Mouse (Mus musculus) inflammation-experienced regulatory T-cells, adult 16 weeks (primary cell): ENCODE data around the gene Olfr777. TPM values are rescaled to one million over a fixed set of nuclear protein-coding genes. Genes with fewer than 3 reads are reported as not detected.

Experiments
- polyA plus RNA-seq: library from polyadenylated mRNA; unstranded; fragments of 100-300 nt; shearing (Covaris generic); gene quantifications from one replicate; pipeline ENCODE4 v1.2.1, GENCODE M21; 2017

The Olfr777 gene
- not detected for polyA plus RNA-seq

DNA sequence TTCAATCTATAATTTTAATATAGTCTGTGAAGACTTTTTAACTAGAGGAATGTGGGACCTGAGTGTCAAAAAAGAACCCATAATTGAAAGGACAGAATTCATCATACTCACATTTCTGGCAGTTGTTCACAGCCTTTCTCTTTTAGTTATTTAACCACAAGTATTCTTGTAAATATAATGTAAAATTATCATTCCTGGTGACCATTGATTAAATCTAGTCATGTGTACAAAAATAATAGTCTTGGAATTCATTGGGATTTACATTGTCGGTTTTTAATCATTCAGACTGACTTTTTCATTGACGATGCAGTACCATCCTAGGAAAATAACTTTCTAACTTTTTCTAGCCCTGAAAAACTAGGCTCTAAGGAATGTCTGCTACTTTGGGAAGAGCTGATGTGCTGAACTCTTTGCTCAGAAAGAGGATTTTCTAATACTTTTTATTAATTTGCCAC, at the start of gene Olfr777:
TSS of gene Olfr777 (minus strand) at position 405 of the 455 bp plus-strand sequence.

DNA sequence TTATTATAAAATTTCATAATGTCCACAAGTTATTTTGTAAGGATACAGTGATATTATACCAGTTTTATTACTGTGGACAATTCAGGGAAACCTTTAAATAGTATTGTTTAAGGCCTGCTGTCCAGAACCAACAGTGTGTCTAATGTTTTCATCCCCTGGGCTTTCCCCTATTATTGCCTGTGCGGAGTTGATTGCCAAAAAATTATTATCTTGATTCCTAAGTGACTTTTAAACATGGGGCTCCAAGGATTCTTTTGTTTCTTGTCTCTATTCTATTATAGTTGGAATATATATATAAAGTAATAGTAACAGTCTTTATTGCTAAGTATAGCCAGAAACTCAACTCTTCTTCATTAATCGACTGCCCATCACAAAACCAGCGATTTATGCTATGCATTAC, 46.5 kb upstream of the Olfr777 start, which contains the start of gene Olfr780:
TSS of gene Olfr780 (plus strand) at position 301 of the 400 bp plus-strand sequence.

DNA sequence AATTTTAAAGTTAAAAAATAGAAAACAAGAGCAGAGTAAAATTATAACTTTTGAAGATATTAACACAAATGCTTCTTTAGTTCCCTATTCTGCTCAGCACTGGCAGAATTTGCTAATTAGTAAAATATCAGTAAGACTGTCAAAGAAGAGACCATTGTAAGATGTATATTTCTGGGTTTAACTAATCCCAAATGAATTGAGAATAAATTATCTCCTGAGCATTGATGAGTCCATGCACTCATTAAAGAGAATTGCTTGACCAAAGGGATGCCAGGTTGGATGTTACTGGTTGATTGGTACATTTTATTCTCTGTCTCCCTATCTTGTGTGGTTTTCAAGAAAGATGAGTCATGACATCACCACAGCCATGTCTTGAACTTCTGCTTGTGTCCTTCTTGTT, 12.5 kb downstream of the Olfr777 start, which contains the start of gene Olfr776:
TSS of gene Olfr776 (plus strand) at position 301 of the 400 bp plus-strand sequence.

DNA sequence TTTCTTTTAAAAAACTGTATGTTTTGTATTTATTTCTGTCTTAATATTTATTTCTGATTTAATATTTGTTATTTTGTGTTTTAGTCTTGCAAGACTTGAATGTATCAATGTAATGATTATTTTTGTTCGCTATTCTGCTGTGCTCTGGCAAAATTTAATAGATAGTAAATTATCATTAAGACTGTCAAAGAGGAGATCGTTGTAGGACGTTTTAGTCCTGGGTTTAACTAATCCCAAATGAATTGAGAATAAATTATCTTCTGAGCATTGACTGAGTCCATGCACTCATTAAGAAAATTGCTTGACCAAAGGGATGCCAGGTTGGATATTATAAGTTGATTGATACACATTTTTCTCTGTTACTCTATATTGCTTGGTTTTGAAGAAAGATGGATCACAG, 23.2 kb downstream of the Olfr777 start, which contains the start of gene Olfr775:
TSS of gene Olfr775 (plus strand) at position 301 of the 400 bp plus-strand sequence.

DNA sequence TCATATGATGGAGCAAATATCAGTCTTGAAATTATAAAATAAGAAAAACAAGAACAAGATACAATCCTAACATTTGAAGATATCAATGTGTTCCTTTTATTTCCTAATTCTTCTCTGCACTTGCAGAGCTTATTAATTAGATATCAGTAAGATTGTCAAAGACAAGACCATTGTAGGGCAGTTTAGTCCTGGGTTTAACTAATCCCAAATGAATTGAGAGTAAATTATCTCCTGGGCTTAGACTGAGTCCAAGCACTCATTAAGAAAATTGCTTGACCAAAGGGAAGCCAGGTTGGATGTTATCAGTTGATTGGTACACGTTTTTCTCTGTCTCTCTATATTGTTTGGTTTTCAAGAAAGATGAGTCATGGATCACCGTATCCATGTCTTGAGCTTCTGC, 35.4 kb downstream of the Olfr777 start, which contains the start of gene Olfr774:
TSS of gene Olfr774 (plus strand) at position 301 of the 400 bp plus-strand sequence.

Other genes with a start within 250 kb of the Olfr777 start
- not detected for gene Olfr764-ps1, start 231.6 kb downstream of the Olfr777 start, polyA plus RNA-seq
- gene Olfr765, start 221.5 kb downstream of the Olfr777 start, polyA plus RNA-seq = not detected
- not detected for gene Olfr766-ps1, start 202.5 kb downstream of the Olfr777 start, polyA plus RNA-seq
- not detected for gene Olfr767, start 188.6 kb downstream of the Olfr777 start, polyA plus RNA-seq
- gene Olfr768, start 172.1 kb downstream of the Olfr777 start, polyA plus RNA-seq = not detected
- gene Olfr769, start 153.6 kb downstream of the Olfr777 start, polyA plus RNA-seq = not detected
- not detected for gene Olfr770, start 132.5 kb downstream of the Olfr777 start, polyA plus RNA-seq
- not detected for gene Olfr771, start 106.7 kb downstream of the Olfr777 start, polyA plus RNA-seq
- gene Olfr772, start 93.6 kb downstream of the Olfr777 start, polyA plus RNA-seq = not detected
- gene Olfr773, start 84.1 kb downstream of the Olfr777 start, polyA plus RNA-seq = not detected
- gene Olfr774, start 35.3 kb downstream of the Olfr777 start, polyA plus RNA-seq = not detected
- gene Olfr775, start 23.1 kb downstream of the Olfr777 start, polyA plus RNA-seq = not detected
- not detected for gene Olfr776, start 12.4 kb downstream of the Olfr777 start, polyA plus RNA-seq
- not detected for gene Olfr780, start 46.6 kb upstream of the Olfr777 start, polyA plus RNA-seq
- gene Olfr781, start 57.4 kb upstream of the Olfr777 start, polyA plus RNA-seq = not detected
- not detected for gene Olfr782, start 77.4 kb upstream of the Olfr777 start, polyA plus RNA-seq
- gene Olfr784, start 112.6 kb upstream of the Olfr777 start, polyA plus RNA-seq = not detected
- not detected for gene Olfr785, start 133.9 kb upstream of the Olfr777 start, polyA plus RNA-seq
- gene Olfr786, start 155.8 kb upstream of the Olfr777 start, polyA plus RNA-seq = not detected
- gene Olfr787, start 190.4 kb upstream of the Olfr777 start, polyA plus RNA-seq = 0.07 TPM
- not detected for gene Olfr788, start 199.5 kb upstream of the Olfr777 start, polyA plus RNA-seq
- gene Olfr789, start 213.3 kb upstream of the Olfr777 start, polyA plus RNA-seq = not detected
- gene Olfr790, start 227.0 kb upstream of the Olfr777 start, polyA plus RNA-seq = not detected